Mouse (Mus musculus): ENCODE results near the gene Tbcd. TPM values are rescaled to one million over a fixed set of nuclear protein-coding genes. Genes with fewer than 3 reads are reported as not detected.

The Tbcd gene
- polyA plus RNA-seq (2012; rRNA removed): 75.9 and 76.6 TPM in 2 replicates

GRCm38 (mm10) chr11:121451753-121452635 lies at the start of gene Tbcd:
Tbcd (plus strand) TSS chr11:121451949.

GRCm38 (mm10) chr11:121420830-121421552 lies 30.8 kb upstream of the Tbcd start, which contains the start of gene Fn3krp:
Fn3krp (plus strand) TSS chr11:121421401.

GRCm38 (mm10) chr11:121434156-121435155 lies 17.3 kb upstream of the Tbcd start, which contains the start of gene Fn3k:
Fn3k (plus strand) TSS chr11:121434913.

GRCm38 (mm10) chr11:121519131-121519530 lies 67.4 kb downstream of the Tbcd start, which contains the start of gene Zfp750:
Zfp750 (minus strand) TSS chr11:121519333.

Other genes with a start within 250 kb of the Tbcd start
- 131 and 136 TPM in 2 replicates for gene Hexdc, start 247.5 kb upstream of the Tbcd start, polyA plus RNA-seq (2012; rRNA removed)
- gene Ogfod3, start 247.2 kb upstream of the Tbcd start, polyA plus RNA-seq (2012; rRNA removed): 7.4 and 9.6 TPM in 2 replicates
- 48.4 TPM in 2 replicates for gene Cybc1, start 222.6 kb upstream of the Tbcd start, polyA plus RNA-seq (2012; rRNA removed)
- 78.6 and 79.8 TPM in 2 replicates for gene Narf, start 214.7 kb upstream of the Tbcd start, polyA plus RNA-seq (2012; rRNA removed)
- 59.0 and 65.3 TPM in 2 replicates for gene Foxk2, start 192.0 kb upstream of the Tbcd start, polyA plus RNA-seq (2012; rRNA removed)
- 77.3 and 82.3 TPM in 2 replicates for gene Wdr45b, start 97.5 kb upstream of the Tbcd start, polyA plus RNA-seq (2012; rRNA removed)
- gene Rab40b, start 63.7 kb upstream of the Tbcd start, polyA plus RNA-seq (2012; rRNA removed): 9.8 and 12.2 TPM in 2 replicates
- 12.3 and 12.6 TPM in 2 replicates for gene Fn3krp, start 30.5 kb upstream of the Tbcd start, polyA plus RNA-seq (2012; rRNA removed)
- gene Fn3k, start 17.0 kb upstream of the Tbcd start, polyA plus RNA-seq (2012; rRNA removed): 5.4 and 6.4 TPM in 2 replicates
- 0.04 TPM in 2 replicates for gene Zfp750, start 67.4 kb downstream of the Tbcd start, polyA plus RNA-seq (2012; rRNA removed)
- gene B3gntl1, start 221.2 kb downstream of the Tbcd start, polyA plus RNA-seq (2012; rRNA removed): 8.6 and 9.6 TPM in 2 replicates
- gene Metrnl, start 249.6 kb downstream of the Tbcd start, polyA plus RNA-seq (2012; rRNA removed): 10.5 and 13.4 TPM in 2 replicates